Mouse (Mus musculus) MEL (cell line): Measurements from ENCODE around the gene Mtx1. TPM values are rescaled to one million over a fixed set of nuclear protein-coding genes. Genes with fewer than 3 reads are reported as not detected.

Source experiments
- DNase-seq: peaks from one replicate; pipeline ENCODE4 v3.0.0; 2011; ENCODE audit warnings: low read depth, low spot score
- H3K27ac ChIP-seq: 2 replicates; pipeline ENCODE4 v1.5.1; 2012; ENCODE audit warnings: low read depth, mild to moderate bottlenecking, control low read depth, low read length, moderate library complexity; ENCODE audit not compliant: control insufficient read depth
- H3K27me3 ChIP-seq, 2 experiments: fragments of 150-350 bp in 1 of 2; sonication (generic) in 1 of 2; 2 replicates each; pipeline ENCODE4 v1.6.1; 2012; ENCODE audit warnings: low read length in 2 of 2, mild to moderate bottlenecking in 2 of 2, improper control_type of control experiment in 1 of 2, moderate library complexity in 1 of 2; ENCODE audit not compliant: insufficient read depth in 2 of 2, control insufficient read depth in 1 of 2
- H3K36me3 ChIP-seq, 2 experiments: 2 replicates each; pipeline ENCODE4 v1.6.1; 2012 to 2014; ENCODE audit warnings: low read length in 2 of 2, improper control_type of control experiment in 1 of 2, inconsistent platforms in 1 of 2, mild to moderate bottlenecking in 1 of 2; ENCODE audit not compliant: insufficient read depth in 2 of 2, control insufficient read depth in 1 of 2
- H3K4me1 ChIP-seq, 2 experiments: fragments of 150-350 bp in 1 of 2; sonication (generic) in 1 of 2; 2 replicates each; pipeline ENCODE4 v1.6.1; 2012; ENCODE audit warnings: low read length in 2 of 2, improper control_type of control experiment in 1 of 2, mild to moderate bottlenecking in 1 of 2; ENCODE audit not compliant: insufficient read depth in 2 of 2, control insufficient read depth in 1 of 2
- H3K4me3 ChIP-seq, 2 experiments: fragments of 150-350 bp in 1 of 2; sonication (generic) in 1 of 2; 2 replicates each; pipeline ENCODE4 v1.5.1; 2012; ENCODE audit warnings: low read depth in 2 of 2, low read length in 2 of 2, mild to moderate bottlenecking in 2 of 2, moderate library complexity in 2 of 2, control low read depth in 1 of 2, improper control_type of control experiment in 1 of 2; ENCODE audit not compliant: control insufficient read depth in 1 of 2, insufficient read depth in 1 of 2
- H3K79me2 ChIP-seq: 2 replicates; pipeline ENCODE4 v1.6.1; 2012; ENCODE audit warnings: mild to moderate bottlenecking, low read length, moderate library complexity; ENCODE audit not compliant: control insufficient read depth, poor library complexity, insufficient read depth
- H3K9ac ChIP-seq: 2 replicates; pipeline ENCODE4 v1.6.1; 2012; ENCODE audit warnings: low read depth, mild to moderate bottlenecking, control low read depth, low read length, moderate library complexity; ENCODE audit not compliant: control insufficient read depth, poor library complexity, severe bottlenecking
- H3K9me3 ChIP-seq: fragments of 150-350 bp; sonication (generic); replicated peaks from 2 replicates; pipeline ENCODE4 v1.6.1; 2012; ENCODE audit warnings: mild to moderate bottlenecking, low read length, improper control_type of control experiment, moderate library complexity; ENCODE audit not compliant: insufficient read depth
- CHD1 ChIP-seq: IDR thresholded peaks from 2 replicates; pipeline ENCODE4 v1.6.1; 2012; ENCODE audit warnings: low read depth, mild to moderate bottlenecking, inconsistent platforms, low read length, improper control_type of control experiment
- CTCF ChIP-seq, 3 experiments: IDR thresholded peaks in 2 of 3; conservative IDR thresholded peaks in 1 of 3; 2 replicates each; pipeline ENCODE4 v1.5.1; 2011 to 2012; ENCODE audit warnings: low read length in 3 of 3, low read depth in 2 of 3, mild to moderate bottlenecking in 2 of 3, improper control_type of control experiment in 1 of 3, inconsistent platforms in 1 of 3, mixed read lengths in 1 of 3, moderate library complexity in 1 of 3; ENCODE audit not compliant: control insufficient read depth in 1 of 3, insufficient read depth in 1 of 3, poor library complexity in 1 of 3, severe bottlenecking in 1 of 3
- E2F4 ChIP-seq: IDR thresholded peaks from 2 replicates; pipeline ENCODE4 v1.6.1; 2011; ENCODE audit warnings: low read depth, low read length, improper control_type of control experiment, borderline replicate concordance
- ELF1 ChIP-seq: IDR thresholded peaks from 2 replicates; pipeline ENCODE4 v1.6.1; 2014; ENCODE audit warnings: low read depth, mild to moderate bottlenecking, inconsistent platforms, low read length, improper control_type of control experiment, moderate library complexity
- EP300 ChIP-seq, 2 experiments: IDR thresholded peaks; 2 replicates each; pipeline ENCODE4 v1.6.1; 2011; ENCODE audit warnings: improper control_type of control experiment in 2 of 2, low read length in 2 of 2, low read depth in 1 of 2, mild to moderate bottlenecking in 1 of 2
- ETS1 ChIP-seq: IDR thresholded peaks from 2 replicates; pipeline ENCODE4 v1.6.1; 2012; ENCODE audit warnings: low read depth, mild to moderate bottlenecking, inconsistent platforms, low read length, improper control_type of control experiment, moderate library complexity
- GABPA ChIP-seq: IDR thresholded peaks from 2 replicates; pipeline ENCODE4 v1.6.1; 2012; ENCODE audit warnings: low read depth, mild to moderate bottlenecking, inconsistent platforms, low read length, improper control_type of control experiment, moderate library complexity
- GATA1 ChIP-seq: IDR thresholded peaks from 2 replicates; pipeline ENCODE4 v1.6.1; 2011; ENCODE audit warnings: low read depth, low read length, improper control_type of control experiment
- HCFC1 ChIP-seq: IDR thresholded peaks from 2 replicates; pipeline ENCODE4 v1.6.1; 2012; ENCODE audit warnings: low read depth, mild to moderate bottlenecking, inconsistent platforms, low read length, improper control_type of control experiment, moderate library complexity
- JUND ChIP-seq: IDR thresholded peaks from 2 replicates; pipeline ENCODE4 v1.6.1; 2011; ENCODE audit warnings: low read depth, mild to moderate bottlenecking, improper control_type of control experiment, low read length
- MAFK ChIP-seq: IDR thresholded peaks from 2 replicates; pipeline ENCODE4 v1.6.1; 2011; ENCODE audit warnings: low read depth, mild to moderate bottlenecking, low read length, improper control_type of control experiment, borderline replicate concordance
- MAX ChIP-seq: IDR thresholded peaks from 2 replicates; pipeline ENCODE4 v1.6.1; 2011; ENCODE audit warnings: low read length, improper control_type of control experiment
- MEF2A ChIP-seq: IDR thresholded peaks from 2 replicates; pipeline ENCODE4 v1.6.1; 2014; ENCODE audit warnings: low read depth, mild to moderate bottlenecking, inconsistent platforms, low read length, improper control_type of control experiment; ENCODE audit not compliant: poor library complexity, insufficient replicate concordance, severe bottlenecking; ENCODE audit errors: extremely low read depth
- MXI1 ChIP-seq: IDR thresholded peaks from 2 replicates; pipeline ENCODE4 v1.6.1; 2011; ENCODE audit warnings: mild to moderate bottlenecking, low read depth, low read length, improper control_type of control experiment
- NELFE ChIP-seq: IDR thresholded peaks from 2 replicates; pipeline ENCODE4 v1.6.1; 2011; ENCODE audit warnings: low read depth, low read length, improper control_type of control experiment
- NRF1 ChIP-seq: IDR thresholded peaks from 2 replicates; pipeline ENCODE4 v1.6.1; 2014; ENCODE audit warnings: low read depth, mild to moderate bottlenecking, inconsistent platforms, low read length, improper control_type of control experiment, moderate library complexity; ENCODE audit not compliant: poor library complexity, insufficient read depth, severe bottlenecking
- POLR2A ChIP-seq, 2 experiments: IDR thresholded peaks; 2 replicates each; pipeline ENCODE4 v1.6.1; 2011 to 2012; ENCODE audit warnings: low read length in 2 of 2, mild to moderate bottlenecking in 2 of 2, control low read depth in 1 of 2, improper control_type of control experiment in 1 of 2, low read depth in 1 of 2, moderate library complexity in 1 of 2; ENCODE audit not compliant: control insufficient read depth in 1 of 2, insufficient read depth in 1 of 2, poor library complexity in 1 of 2
- POLR2AphosphoS2 ChIP-seq: IDR thresholded peaks from 2 replicates; pipeline ENCODE4 v1.6.1; 2011; ENCODE audit warnings: low read length, improper control_type of control experiment
- POLR2AphosphoS5 ChIP-seq: IDR thresholded peaks from 2 replicates; pipeline ENCODE4 v1.6.1; 2012; ENCODE audit warnings: low read depth, borderline replicate concordance, mild to moderate bottlenecking, inconsistent platforms, low read length, moderate library complexity, mixed read lengths
- RAD21 ChIP-seq: IDR thresholded peaks from 2 replicates; pipeline ENCODE4 v1.6.1; 2011; ENCODE audit warnings: mild to moderate bottlenecking, low read depth, low read length, improper control_type of control experiment
- RCOR1 ChIP-seq: IDR thresholded peaks from 2 replicates; pipeline ENCODE4 v1.6.1; 2012; ENCODE audit warnings: low read depth, mild to moderate bottlenecking, inconsistent platforms, low read length, improper control_type of control experiment
- SIN3A ChIP-seq: IDR thresholded peaks from 2 replicates; pipeline ENCODE4 v1.6.1; 2012; ENCODE audit warnings: low read length, improper control_type of control experiment, inconsistent platforms
- SMC3 ChIP-seq: IDR thresholded peaks from 2 replicates; pipeline ENCODE4 v1.6.1; 2011; ENCODE audit warnings: low read depth, low read length, improper control_type of control experiment
- TAL1 ChIP-seq: IDR thresholded peaks from 2 replicates; pipeline ENCODE4 v1.6.1; 2012; ENCODE audit warnings: mild to moderate bottlenecking, inconsistent platforms, low read length, moderate library complexity, mixed read lengths
- TBP ChIP-seq: IDR thresholded peaks from 2 replicates; pipeline ENCODE4 v1.8.0; 2011; ENCODE audit warnings: low read depth, low read length, improper control_type of control experiment
- TCF12 ChIP-seq: IDR thresholded peaks from 2 replicates; pipeline ENCODE4 v1.6.1; 2014; ENCODE audit warnings: low read depth, mild to moderate bottlenecking, inconsistent platforms, low read length, improper control_type of control experiment, moderate library complexity
- UBTF ChIP-seq: IDR thresholded peaks from 2 replicates; pipeline ENCODE4 v1.6.1; 2012; ENCODE audit warnings: low read depth, mild to moderate bottlenecking, inconsistent platforms, low read length, improper control_type of control experiment, moderate library complexity, borderline replicate concordance; ENCODE audit not compliant: insufficient read depth
- USF1 ChIP-seq: IDR thresholded peaks from 2 replicates; pipeline ENCODE4 v1.6.1; 2014; ENCODE audit warnings: low read depth, mild to moderate bottlenecking, inconsistent platforms, low read length, improper control_type of control experiment, moderate library complexity
- ZMIZ1 ChIP-seq: IDR thresholded peaks from 2 replicates; pipeline ENCODE4 v1.6.1; 2012; ENCODE audit warnings: low read depth, mild to moderate bottlenecking, inconsistent platforms, low read length, improper control_type of control experiment, moderate library complexity
- polyA plus RNA-seq, 2 experiments: library from polyadenylated mRNA; stranded (reverse) in 1 of 2; unstranded in 1 of 2; fragments of >175 nt in 1 of 2; fragments of >200 nt in 1 of 2; gene quantifications; 2 replicates each; pipeline versions ENCODE4 v1.2.1 to v1.2.4; 2012; ENCODE audit warnings: low replicate concordance in 2 of 2, low read depth in 1 of 2; ENCODE audit not compliant: insufficient read length in 2 of 2, insufficient read depth in 1 of 2, missing spikeins in 1 of 2
- total RNA-seq: library from RNA; depleted of rRNA; stranded (reverse); fragments of 300-350 nt; gene quantifications from 2 replicates; pipeline ENCODE4 v1.2.3, GENCODE M21; 2012

Mtx1 gene
- total and polyA plus RNA-seq, 3 experiments = 314 to 369 TPM; not detected in 1

DNA sequence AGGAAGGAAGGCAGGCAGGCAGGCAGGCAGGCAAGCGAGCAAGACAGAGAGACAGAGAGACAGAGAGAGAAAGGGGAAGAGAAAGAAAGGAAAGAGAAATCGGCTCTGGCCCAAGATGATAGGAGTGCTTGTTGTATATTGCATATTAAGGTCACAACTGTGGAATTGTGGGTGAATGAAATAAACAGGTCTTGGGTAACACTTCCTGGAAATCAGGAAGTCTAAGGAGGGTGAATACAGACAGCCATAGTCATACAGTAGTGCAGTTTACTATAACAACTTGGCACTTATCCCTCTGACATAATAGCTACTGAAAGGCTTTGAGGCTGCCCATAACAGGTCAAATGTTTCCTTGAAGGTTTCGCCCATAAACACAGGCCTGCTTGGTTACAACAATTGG, 27.0 kb downstream of the Mtx1 start:
- Histone ChIP-seq H3K4me1 (peaks cover 3 to 9% of the 10 kb centered on the region in 2 experiments), H3K4me3 (no peak overlapping the region), H3K79me2 (peaks cover 6% of the 10 kb centered on the region), H3K27ac (no peak overlapping the region), H3K36me3 (peaks cover 0 to 14% of the 10 kb centered on the region in 2 experiments; a peak in 2 of 4 replicates), H3K27me3 (no peaks in the 10 kb centered on the region), H3K9me3 (no peaks in the 10 kb centered on the region), H3K9ac (no peak overlapping the region)
- no peak for TF ChIP-seq MEF2A
- TF ChIP-seq SIN3A = peak; percentile 30; the same call in 1 of the 2 replicates
- no peak for TF ChIP-seq CHD1
- peak; percentile 73 for TF ChIP-seq HCFC1
- peak; percentile 58; the same call in 1 of the 2 replicates for TF ChIP-seq USF1
- TF ChIP-seq POLR2AphosphoS5 = no peak
- no peak for TF ChIP-seq GABPA
- no peak for TF ChIP-seq NRF1
- peak; percentile 72; the same call in 1 of the 2 replicates for TF ChIP-seq ELF1
- DNase-seq = peak; percentile 65

DNA sequence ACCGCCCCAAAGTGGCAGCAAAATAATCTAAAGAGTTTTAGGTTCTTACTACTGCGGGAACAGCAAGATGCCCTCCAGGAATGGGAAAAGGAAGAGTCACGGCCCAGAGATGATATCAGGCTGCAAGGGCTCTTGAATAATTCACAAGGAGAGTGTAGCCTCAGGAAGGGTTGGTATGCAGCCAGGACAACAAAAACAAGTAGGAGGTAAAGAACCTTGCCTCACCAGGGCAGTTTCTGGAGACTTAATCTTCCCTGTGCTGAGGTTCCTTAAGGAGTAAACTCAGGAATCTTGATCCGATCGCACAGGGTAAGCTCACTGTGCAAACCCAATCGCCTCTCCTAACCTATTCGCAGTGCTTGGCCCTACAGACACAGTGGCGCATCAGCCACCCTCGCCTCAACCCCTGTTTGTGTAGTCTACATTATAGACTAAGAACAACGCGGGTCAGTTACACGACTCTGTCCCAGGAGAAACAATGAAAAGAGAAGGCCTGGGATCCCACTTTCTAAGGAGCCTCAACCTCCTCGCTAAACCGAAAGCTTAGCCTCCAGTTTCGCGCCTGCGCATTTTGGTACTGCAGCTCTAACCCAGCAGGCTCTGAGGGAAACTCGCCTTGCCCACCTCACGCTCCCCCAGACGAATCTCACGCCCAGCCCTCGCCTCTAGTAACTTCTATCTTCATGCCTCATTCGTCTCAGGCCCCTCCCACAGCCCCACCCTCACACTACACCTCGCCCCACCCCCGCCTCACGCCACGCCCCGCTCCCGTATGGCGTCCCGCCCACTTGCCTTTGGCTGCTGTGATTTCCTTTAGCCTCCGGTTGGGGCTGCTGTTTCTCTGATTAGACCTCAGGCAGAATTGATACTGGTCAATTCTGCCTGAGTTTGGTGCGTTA, 30.7 kb downstream of the Mtx1 start:
- no peaks in the 10 kb centered on the region for H3K9me3 ChIP-seq
- peaks cover 8 to 15% of the 10 kb centered on the region in 2 experiments for H3K4me1 ChIP-seq
- peak overlapping the region; percentile 78 for H3K9ac ChIP-seq
- H3K36me3 ChIP-seq = peaks cover 0 to 15% of the 10 kb centered on the region in 2 experiments; a peak in 2 of 4 replicates
- H3K4me3 ChIP-seq = peak overlapping the region; percentile 75 to 88
- H3K79me2 ChIP-seq = no peaks in the 10 kb centered on the region; the same call in 1 of the 2 replicates
- H3K27ac ChIP-seq = peak overlapping the region; percentile 79
- TF ChIP-seq NELFE (peak; percentile 89), GATA1 (peak; percentile 4; the same call in 1 of the 2 replicates), ETS1 (0 out of 2 replicates have a peak, but pooled peaks have one; percentile 41), SMC3 (peak; percentile 37), E2F4 (no peak), MAFK (no peak), TCF12 (peak; percentile 16; the same call in 1 of the 2 replicates), SIN3A (peak; percentile 51; the same call in 1 of the 2 replicates), TBP (peak; percentile 83), POLR2AphosphoS2 (peak; percentile 70; the same call in 1 of the 2 replicates), MAX (peak; percentile 26), TAL1 (no peak), RAD21 (peak; percentile 37), EP300 (IDR thresholded peaks at IDR 0.05; ENCODE audit: low read depth in 1 of 2, low read length in 2 of 2) (peak; percentile 5 to 44; a peak in 3 of 4 replicates), NRF1 (peak; percentile 74), MXI1 (peak; percentile 45; the same call in 1 of the 2 replicates), JUND (no peak), UBTF (no peak), POLR2A (IDR thresholded peaks at IDR 0.05; ENCODE audit: control insufficient read depth in 1 of 2, insufficient read depth in 1 of 2, low read depth in 1 of 2, low read length in 2 of 2, poor library complexity in 1 of 2) (peak; percentile 80 to 98), ZMIZ1 (peak; percentile 97), USF1 (peak; percentile 78), CTCF (IDR thresholded peaks at IDR 0.05 in 2 of 3, conservative IDR thresholded peaks at IDR 0.05 in 1 of 3; ENCODE audit: control insufficient read depth in 1 of 3, insufficient read depth in 1 of 3, low read depth in 2 of 3, low read length in 3 of 3, poor library complexity in 1 of 3, severe bottlenecking in 1 of 3) (peak in 2 of 3 experiments; percentile 39 to 57; a peak in 3 of 6 replicates), RCOR1 (peak; percentile 83)
- DNase-seq = peak; percentile 99
- H3K27me3 ChIP-seq = no peaks in the 10 kb centered on the region
